Mouse (Mus musculus): ENCODE results near the gene Hepacam.

DNA sequence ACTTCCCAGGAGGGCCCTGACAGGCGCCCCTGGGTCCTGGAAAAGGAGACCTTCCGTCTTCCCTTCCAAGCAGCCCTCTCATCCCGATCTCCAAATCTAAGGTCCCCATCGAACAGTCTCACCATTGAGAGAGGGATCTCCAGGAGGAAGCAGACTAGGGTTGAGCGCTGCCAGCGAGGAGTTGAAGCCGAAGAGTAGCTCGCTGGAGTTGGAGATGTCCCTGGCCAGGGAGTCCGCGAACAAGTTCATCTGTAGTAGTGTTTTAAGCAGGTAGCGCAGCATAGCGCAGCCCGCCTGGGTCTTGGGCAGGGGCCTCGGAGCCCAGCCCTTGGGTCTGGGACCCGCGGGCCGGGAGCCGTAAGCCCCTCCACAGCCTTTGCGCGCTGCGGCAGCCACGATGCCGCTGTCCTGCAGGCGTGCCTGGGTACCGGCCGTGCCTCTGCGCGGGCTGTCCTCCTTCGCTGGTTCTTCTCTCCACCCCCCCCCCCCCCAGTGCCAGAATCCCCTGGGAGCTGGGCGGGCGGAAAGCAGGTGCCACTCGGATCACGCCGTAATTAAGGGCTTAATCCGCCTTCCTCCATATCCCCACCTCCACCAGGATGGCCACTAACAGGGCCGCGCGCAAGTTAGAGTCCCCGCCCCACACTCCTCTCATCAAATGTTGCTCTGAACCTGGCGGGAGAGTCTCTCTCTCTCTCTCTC, 65.7 kb downstream of the Hepacam start, which contains the start of gene Robo3:
- no peak for TF ChIP-seq USF1 (IDR thresholded peaks at IDR 0.05; ENCODE audit: low read depth)
- TF ChIP-seq MYOG (IDR thresholded peaks at IDR 0.05; ENCODE audit: control insufficient read depth in 1 of 3, insufficient read depth in 1 of 3, insufficient read length in 2 of 3, low read depth in 2 of 3) = no peak
- no peak for TF ChIP-seq POLR2A (IDR thresholded peaks at IDR 0.05; ENCODE audit: insufficient read length, low read depth)
- no peak for TF ChIP-seq CEBPB (IDR thresholded peaks at IDR 0.05; ENCODE audit: insufficient read depth, poor library complexity, severe bottlenecking)
